Mouse (Mus musculus) cortical plate, adult 2 months (tissue): ENCODE results near the gene Aanat.
"Not testable (repeated sequence)": the region's sequence is repeated elsewhere in the genome, so short reads cannot be mapped to it uniquely, and the experiment has no call there.

Experiments
- CTCF ChIP-seq: fragments of 200-500 bp; IDR thresholded peaks from 2 replicates; pipeline ENCODE4 v1.5.1; 2011; ENCODE audit warnings: mild to moderate bottlenecking, control low read depth, low read length; ENCODE audit not compliant: insufficient read depth; ENCODE audit errors: extremely low read depth
- POLR2A ChIP-seq: fragments of 200-500 bp; IDR thresholded peaks from 2 replicates; pipeline ENCODE4 v1.6.1; 2011; ENCODE audit warnings: mild to moderate bottlenecking, low read length, control low read depth; ENCODE audit not compliant: insufficient read depth; ENCODE audit errors: extremely low read depth

DNA sequence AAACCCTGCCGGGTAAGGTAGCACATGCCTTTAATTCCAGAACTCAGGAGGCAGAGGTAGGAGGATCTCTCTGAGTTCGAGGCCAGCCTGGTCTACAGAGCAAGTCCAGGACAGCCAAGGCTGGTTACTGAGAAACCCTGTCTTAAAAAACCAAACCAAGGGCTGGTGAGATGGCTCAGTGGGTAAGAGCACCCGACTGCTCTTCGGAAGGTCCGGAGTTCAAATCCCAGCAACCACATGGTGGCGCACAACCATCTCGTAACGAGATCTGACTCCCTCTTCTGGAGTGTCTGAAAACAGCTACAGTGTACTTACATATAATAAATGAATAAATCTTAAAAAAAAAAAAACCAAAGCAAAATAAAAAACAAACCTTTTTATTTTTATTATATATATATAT lies 50.4 kb downstream of the Aanat start:
- TF ChIP-seq CTCF, POLR2A: not testable (repeated sequence)
